Mouse (Mus musculus): ENCODE measurements at regions not wholly inside any gene's neighbourhood (a gene's known extent, or its start where the extent isn't known, plus 50 kb on each side); places are given as distances from the start of the nearest gene placed in this dataset.

DNA sequence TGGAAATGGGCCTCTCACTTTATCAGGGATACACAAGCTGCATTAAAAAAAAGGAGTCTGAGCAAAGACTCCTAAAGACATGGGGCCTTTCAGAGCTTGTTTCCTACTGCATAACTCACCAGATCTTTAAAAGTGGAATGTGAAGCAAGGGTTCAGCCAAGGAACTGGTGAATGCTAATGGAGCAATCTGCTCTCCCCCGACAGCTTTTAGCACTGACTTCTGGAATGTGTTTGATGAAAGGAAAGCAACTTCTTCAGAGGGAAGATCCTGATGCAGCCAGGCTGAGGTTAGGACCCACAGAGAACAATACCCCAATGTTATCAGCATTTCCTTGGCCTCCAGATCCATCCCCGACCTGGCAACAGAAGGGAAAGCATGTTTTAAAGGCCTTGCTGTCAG is 154.4 kb upstream of the Bmp2 start:
- TF ChIP-seq NANOG (IDR thresholded peaks at IDR 0.05; ENCODE audit: borderline replicate concordance, low read length) (no peak), CTCF (conservative IDR thresholded peaks at IDR 0.05; ENCODE audit: low read length) (no peak), POU5F1 (IDR thresholded peaks at IDR 0.05; ENCODE audit: borderline replicate concordance, low read length) (no peak)
- no peak overlapping the region for H3K4me3 ChIP-seq (replicated peaks; ENCODE audit: low read length)
- H3K9me3 ChIP-seq (ENCODE audit: low read length) = no peaks in the 10 kb centered on the region
- H3K4me1 ChIP-seq (replicated peaks; ENCODE audit: low read depth, low read length) = no peaks in the 10 kb centered on the region
- no peaks in the 10 kb centered on the region for H3K27me3 ChIP-seq (ENCODE audit: insufficient read depth, low read length)
- H3K36me3 ChIP-seq (ENCODE audit: insufficient read depth, low read length) = no peaks in the 10 kb centered on the region

DNA sequence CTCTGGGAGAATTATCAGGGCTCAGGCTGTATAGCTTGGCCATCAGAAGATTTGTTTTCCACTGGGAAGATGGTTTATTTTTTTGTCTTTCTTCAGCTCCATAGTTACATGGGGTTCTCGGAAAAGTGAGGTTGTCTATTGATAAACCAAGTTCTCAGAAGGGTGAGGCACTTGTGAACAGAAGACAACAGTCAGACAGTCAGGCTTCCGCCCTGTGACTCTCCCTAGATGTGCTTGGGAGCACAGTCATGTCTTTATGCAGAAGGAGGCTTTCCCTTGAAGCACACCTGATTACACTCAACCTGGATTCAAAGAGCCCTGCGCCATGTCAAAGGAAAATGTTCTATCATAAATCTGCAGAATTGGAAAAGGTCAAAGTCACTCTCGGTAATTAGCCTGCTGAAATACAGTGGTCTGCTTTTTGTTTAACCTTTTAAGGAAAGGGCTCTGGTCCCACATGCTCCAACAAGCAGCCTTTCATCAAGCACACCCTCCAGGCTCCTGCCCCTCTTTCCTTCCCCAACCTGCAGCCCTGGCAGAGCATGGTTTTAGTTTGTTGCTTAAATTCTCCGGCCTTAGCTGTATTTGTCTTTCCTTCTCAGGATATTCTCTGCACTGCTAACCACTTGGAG is 152.8 kb upstream of the Bmp2 start:
- TF ChIP-seq CTCF (conservative IDR thresholded peaks at IDR 0.05; ENCODE audit: low read length) = no peak
- TF ChIP-seq NANOG (IDR thresholded peaks at IDR 0.05; ENCODE audit: borderline replicate concordance, low read length) = no peak
- no peak for TF ChIP-seq POU5F1 (IDR thresholded peaks at IDR 0.05; ENCODE audit: borderline replicate concordance, low read length)
- Histone ChIP-seq H3K4me1 (replicated peaks; ENCODE audit: low read depth, low read length) (no peaks in the 10 kb centered on the region), H3K9me3 (ENCODE audit: low read length) (no peaks in the 10 kb centered on the region; the same call in 1 of the 2 replicates), H3K27me3 (ENCODE audit: insufficient read depth, low read length) (no peaks in the 10 kb centered on the region), H3K4me3 (replicated peaks; ENCODE audit: low read length) (no peak overlapping the region), H3K36me3 (ENCODE audit: insufficient read depth, low read length) (no peaks in the 10 kb centered on the region)

- no peak for TF ChIP-seq POU5F1 (IDR thresholded peaks at IDR 0.05; ENCODE audit: borderline replicate concordance, low read length)
- no peak for TF ChIP-seq CTCF (conservative IDR thresholded peaks at IDR 0.05; ENCODE audit: low read length)
- TF ChIP-seq NANOG (IDR thresholded peaks at IDR 0.05; ENCODE audit: borderline replicate concordance, low read length) = no peak
- H3K27me3 ChIP-seq (ENCODE audit: insufficient read depth, low read length) = no peaks in the 10 kb centered on the region
- H3K4me1 ChIP-seq (replicated peaks; ENCODE audit: low read depth, low read length) = no peaks in the 10 kb centered on the region
- no peaks in the 10 kb centered on the region for H3K36me3 ChIP-seq (ENCODE audit: insufficient read depth, low read length)
- H3K9me3 ChIP-seq (ENCODE audit: low read length) = no peaks in the 10 kb centered on the region; the same call in 1 of the 2 replicates
- H3K4me3 ChIP-seq (replicated peaks; ENCODE audit: low read length) = no peak overlapping the region
Measured at GRCm38 (mm10) chr2:133400963-133401362, 151.0 kb upstream of the Bmp2 start.

DNA sequence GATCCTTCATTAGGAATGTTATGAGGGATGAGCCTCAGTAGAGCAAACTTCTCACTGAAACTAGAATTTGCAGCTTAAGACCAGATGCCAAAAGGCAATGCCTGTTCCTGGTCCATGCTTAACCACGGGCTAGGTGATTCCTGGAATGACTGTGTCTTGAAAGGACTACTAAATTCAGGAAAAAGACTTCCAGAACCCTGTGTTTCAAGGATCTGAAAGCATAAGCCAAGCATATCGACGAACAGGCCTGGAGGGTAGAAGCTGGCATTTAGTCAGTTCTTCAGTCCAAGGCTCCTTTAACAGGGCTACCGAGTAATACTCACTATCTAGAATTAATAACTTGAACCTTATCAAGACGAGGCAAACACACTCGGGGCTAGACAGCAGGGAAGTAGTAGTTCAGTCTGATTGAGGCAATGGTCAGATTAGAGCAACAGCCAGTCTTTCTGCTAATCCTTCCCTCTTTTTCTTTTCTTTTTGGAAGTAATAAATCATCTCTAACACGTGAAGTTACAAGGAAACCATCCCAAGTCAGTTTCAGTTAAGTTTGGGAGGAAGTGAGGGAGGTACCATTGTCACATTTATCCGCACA is 134.9 kb upstream of the Bmp2 start:
- H3K9me3 ChIP-seq (ENCODE audit: low read length) = no peaks in the 10 kb centered on the region
- H3K27me3 ChIP-seq (ENCODE audit: insufficient read depth, low read length) = no peaks in the 10 kb centered on the region
- H3K4me1 ChIP-seq (replicated peaks; ENCODE audit: low read depth, low read length) = no peaks in the 10 kb centered on the region
- H3K4me3 ChIP-seq (replicated peaks; ENCODE audit: low read length) = no peak overlapping the region
- TF ChIP-seq POU5F1 (IDR thresholded peaks at IDR 0.05; ENCODE audit: borderline replicate concordance, low read length) (no peak), NANOG (IDR thresholded peaks at IDR 0.05; ENCODE audit: borderline replicate concordance, low read length) (no peak), CTCF (conservative IDR thresholded peaks at IDR 0.05; ENCODE audit: low read length) (no peak)
- H3K36me3 ChIP-seq (ENCODE audit: insufficient read depth, low read length) = no peaks in the 10 kb centered on the region

GRCm38 (mm10) chr2:133419686-133420303 is 132.2 kb upstream of the Bmp2 start:
- Histone ChIP-seq H3K4me3 (replicated peaks; ENCODE audit: low read length) (no peak overlapping the region), H3K36me3 (ENCODE audit: insufficient read depth, low read length) (no peaks in the 10 kb centered on the region), H3K27me3 (ENCODE audit: insufficient read depth, low read length) (no peaks in the 10 kb centered on the region), H3K4me1 (replicated peaks; ENCODE audit: low read depth, low read length) (no peaks in the 10 kb centered on the region), H3K9me3 (ENCODE audit: low read length) (no peaks in the 10 kb centered on the region)
- no peak for TF ChIP-seq POU5F1 (IDR thresholded peaks at IDR 0.05; ENCODE audit: borderline replicate concordance, low read length)
- TF ChIP-seq CTCF (conservative IDR thresholded peaks at IDR 0.05; ENCODE audit: low read length) = no peak
- no peak for TF ChIP-seq NANOG (IDR thresholded peaks at IDR 0.05; ENCODE audit: borderline replicate concordance, low read length)

GRCm38 (mm10) chr2:133425538-133425937 is 126.4 kb upstream of the Bmp2 start:
- Histone ChIP-seq H3K27me3 (ENCODE audit: insufficient read depth, low read length) (no peaks in the 10 kb centered on the region), H3K36me3 (ENCODE audit: insufficient read depth, low read length) (no peaks in the 10 kb centered on the region), H3K9me3 (ENCODE audit: low read length) (no peaks in the 10 kb centered on the region), H3K4me3 (replicated peaks; ENCODE audit: low read length) (no peak overlapping the region), H3K4me1 (replicated peaks; ENCODE audit: low read depth, low read length) (no peaks in the 10 kb centered on the region)
- TF ChIP-seq NANOG (IDR thresholded peaks at IDR 0.05; ENCODE audit: borderline replicate concordance, low read length) (no peak), CTCF (conservative IDR thresholded peaks at IDR 0.05; ENCODE audit: low read length) (no peak), POU5F1 (IDR thresholded peaks at IDR 0.05; ENCODE audit: borderline replicate concordance, low read length) (no peak)

DNA sequence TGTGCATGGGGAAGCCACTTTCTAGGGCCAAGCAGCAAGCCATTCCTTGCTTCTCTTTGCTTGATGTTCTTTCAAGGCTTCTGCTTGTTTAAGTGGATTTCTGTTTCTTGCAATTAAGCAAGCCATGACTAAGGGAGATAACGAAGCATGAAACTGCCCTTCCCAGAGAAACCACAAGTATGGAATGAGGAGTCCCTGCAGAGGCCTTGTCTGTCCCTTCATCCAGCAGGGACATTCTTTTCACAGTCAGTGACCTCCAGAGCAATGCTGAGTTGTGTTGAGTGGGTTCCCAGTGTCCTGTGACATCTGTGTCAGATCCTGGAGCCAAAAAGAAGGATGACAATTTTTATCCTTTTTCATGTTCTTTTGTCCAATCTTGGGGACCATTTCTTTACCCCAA is 124.9 kb upstream of the Bmp2 start:
- H3K36me3 ChIP-seq (ENCODE audit: insufficient read depth, low read length) = no peaks in the 10 kb centered on the region
- TF ChIP-seq NANOG (IDR thresholded peaks at IDR 0.05; ENCODE audit: borderline replicate concordance, low read length) (no peak), POU5F1 (IDR thresholded peaks at IDR 0.05; ENCODE audit: borderline replicate concordance, low read length) (no peak), CTCF (conservative IDR thresholded peaks at IDR 0.05; ENCODE audit: low read length) (no peak)
- peaks cover 7% of the 10 kb centered on the region for H3K4me1 ChIP-seq (replicated peaks; ENCODE audit: low read depth, low read length)
- H3K27me3 ChIP-seq (ENCODE audit: insufficient read depth, low read length) = no peaks in the 10 kb centered on the region
- H3K9me3 ChIP-seq (ENCODE audit: low read length) = no peaks in the 10 kb centered on the region
- no peak overlapping the region for H3K4me3 ChIP-seq (replicated peaks; ENCODE audit: low read length)

- H3K9me3 ChIP-seq (ENCODE audit: low read length) = no peaks in the 10 kb centered on the region
- H3K4me1 ChIP-seq (replicated peaks; ENCODE audit: low read depth, low read length) = peaks cover 12% of the 10 kb centered on the region
- H3K4me3 ChIP-seq (replicated peaks; ENCODE audit: low read length) = no peak overlapping the region
- TF ChIP-seq CTCF (conservative IDR thresholded peaks at IDR 0.05; ENCODE audit: low read length) = no peak
- TF ChIP-seq POU5F1 (IDR thresholded peaks at IDR 0.05; ENCODE audit: borderline replicate concordance, low read length) = no peak
- TF ChIP-seq NANOG (IDR thresholded peaks at IDR 0.05; ENCODE audit: borderline replicate concordance, low read length) = no peak
- no peaks in the 10 kb centered on the region for H3K27me3 ChIP-seq (ENCODE audit: insufficient read depth, low read length)
- no peaks in the 10 kb centered on the region for H3K36me3 ChIP-seq (ENCODE audit: insufficient read depth, low read length)
Measured at GRCm38 (mm10) chr2:133429369-133430062, 122.4 kb upstream of the Bmp2 start.

All from E14TG2a.4 (cell line).